In the genomic region with DNA sequence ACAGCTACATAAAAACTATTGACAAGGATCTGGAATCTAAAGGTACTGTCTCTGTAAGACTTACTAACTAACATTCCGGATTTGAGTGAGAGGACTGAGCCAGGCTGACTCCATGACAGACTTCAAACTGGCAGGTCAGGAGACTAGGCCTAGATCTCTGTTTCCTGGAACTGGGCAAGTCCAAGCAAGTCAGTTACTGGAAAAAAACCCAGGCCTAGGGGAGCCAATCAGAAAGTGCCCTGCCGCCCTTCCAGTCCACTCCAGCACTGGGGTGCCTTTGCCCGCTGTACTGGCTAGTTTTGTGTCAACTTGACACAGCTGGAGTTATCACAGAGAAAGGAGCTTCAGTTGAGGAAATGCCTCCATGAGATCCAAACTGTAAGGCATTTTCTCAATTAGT, we compare ENCODE assay signal across 15 mouse cellular contexts.
"Had no signal": no experiment of that assay in that cellular context is flagged by ENCODE, and none has a peak within 500 bp of the region (broad histone marks: within the 10 kb centered on the region; RNA-seq: fewer than 3 reads in every experiment).

No protein-coding gene starts in this region.

- H3K27ac ChIP-seq: lung, embryonic 15.5 days; macrophage; midbrain, embryonic 13.5 days; midbrain, embryonic 15.5 days; neural tube, embryonic 12.5 days had no signal

- H3K27me3 ChIP-seq: lung, embryonic 15.5 days; megakaryocyte, embryonic 14.5 days; midbrain, embryonic 13.5 days; midbrain, embryonic 15.5 days; neural tube, embryonic 12.5 days had no signal

- ATAC-seq: lung, postnatal 0 days; midbrain, embryonic 13.5 days; midbrain, embryonic 15.5 days had no signal

- H3K4me3 ChIP-seq: lung, embryonic 15.5 days; megakaryocyte, embryonic 14.5 days; midbrain, embryonic 13.5 days; midbrain, embryonic 15.5 days; neural tube, embryonic 12.5 days had no signal

- H3K9me3 ChIP-seq: lung, embryonic 15.5 days; megakaryocyte, embryonic 14.5 days; midbrain, embryonic 13.5 days; midbrain, embryonic 15.5 days; neural tube, embryonic 12.5 days had no signal

- H3K36me3 ChIP-seq: lung, embryonic 15.5 days; midbrain, embryonic 13.5 days; midbrain, embryonic 15.5 days; neural tube, embryonic 12.5 days had no signal

- DNase-seq: lung, adult 2 months; lung, postnatal 14 days; lung, postnatal 36 days; right cerebral cortex, postnatal 14 days; thymus, adult 18-20 months; thymus, postnatal 14 days; thymus, postnatal 36 days had no signal

- H3K4me2 ChIP-seq: lung, embryonic 15.5 days; midbrain, embryonic 11.5 days; midbrain, embryonic 13.5 days; midbrain, embryonic 15.5 days; neural tube, embryonic 12.5 days had no signal

- H3K4me1 ChIP-seq: lung, embryonic 15.5 days; megakaryocyte, embryonic 14.5 days; midbrain, embryonic 13.5 days; midbrain, embryonic 15.5 days; neural tube, embryonic 12.5 days had no signal

- H3K9ac ChIP-seq: lung, embryonic 15.5 days; midbrain, embryonic 13.5 days; midbrain, embryonic 15.5 days; neural tube, embryonic 12.5 days had no signal
